Mouse (Mus musculus) frontal cortex, postnatal 36 days (tissue): ENCODE data around the gene Ceacam16.

Experiments used
- DNase-seq, 2 experiments: peaks; one replicate each; pipeline ENCODE4 v3.0.0; 2022; ENCODE audit warnings: low spot score in 2 of 2

Ceacam16 gene

DNA sequence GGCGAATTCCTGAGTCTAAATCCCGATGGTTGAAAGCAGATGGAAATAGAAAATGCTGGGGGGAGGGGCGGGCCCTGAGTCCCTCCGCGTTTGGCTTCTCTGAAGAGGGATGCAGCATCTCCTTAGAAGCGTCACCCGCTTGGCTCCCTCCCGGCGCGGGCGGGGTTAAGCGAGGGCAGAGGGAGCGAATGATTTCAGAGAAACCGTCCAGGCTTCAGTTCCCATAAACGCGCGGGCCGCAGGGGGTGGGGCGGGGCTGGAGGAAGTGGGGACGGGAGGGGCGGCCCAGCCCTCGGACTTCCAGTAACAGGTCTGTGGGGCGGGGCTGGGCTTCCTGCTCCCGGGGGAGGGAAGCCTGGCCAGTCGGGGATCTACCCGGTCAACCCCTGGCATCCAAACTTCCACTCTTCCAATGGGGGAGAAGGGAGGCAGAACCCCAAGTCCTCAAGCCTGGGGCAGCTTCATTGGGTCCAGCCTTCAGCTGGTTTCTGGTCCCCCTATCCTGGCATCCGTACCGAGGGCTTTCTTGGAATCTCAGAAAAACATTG is 44.8 kb downstream of the Ceacam16 start:
- DNase-seq = peak; percentile 25 to 34

DNA sequence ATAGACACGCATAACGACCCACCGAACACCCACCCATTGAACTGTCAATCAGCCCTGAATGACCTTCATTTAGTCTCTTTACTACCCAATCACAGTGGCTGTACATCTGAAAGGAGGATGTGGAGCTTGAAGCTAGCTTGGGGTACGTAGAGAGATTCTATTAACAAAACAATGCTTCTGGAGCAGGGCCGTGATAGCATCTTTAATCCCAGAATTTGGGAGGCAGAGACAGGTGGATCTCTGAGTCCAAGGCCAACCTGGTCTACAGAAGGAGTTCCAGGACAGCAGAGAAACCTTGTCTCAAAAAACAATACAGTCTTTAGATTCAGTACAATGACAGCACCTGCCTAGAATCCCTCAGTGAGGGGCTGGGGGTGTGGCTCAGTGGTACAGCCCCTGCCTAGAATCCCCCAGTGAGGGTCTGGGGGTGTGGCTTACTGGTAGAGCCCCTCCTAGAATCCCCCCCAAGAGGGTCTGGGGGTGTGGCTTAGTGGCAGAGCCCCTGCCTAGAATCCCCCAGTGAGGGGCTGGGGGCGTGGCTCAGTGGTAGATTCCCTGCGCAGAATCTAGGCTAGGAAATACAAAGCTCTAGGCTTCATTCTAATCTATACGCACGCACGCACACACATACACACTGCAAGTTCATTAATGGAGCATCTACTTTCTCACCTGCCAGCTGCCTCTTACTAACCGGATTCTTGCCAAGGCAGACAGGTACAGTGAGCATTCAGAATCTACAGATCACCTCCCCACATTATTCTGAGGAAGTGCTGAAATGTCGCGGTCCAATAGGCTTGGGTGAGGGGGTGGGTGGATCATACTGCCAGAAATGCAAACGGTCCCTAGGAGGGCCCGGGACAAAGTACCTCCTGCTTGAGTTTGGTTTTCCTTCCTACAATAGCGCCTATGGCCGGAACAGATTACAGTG is 45.5 kb downstream of the Ceacam16 start:
- DNase-seq = no peak

DNA sequence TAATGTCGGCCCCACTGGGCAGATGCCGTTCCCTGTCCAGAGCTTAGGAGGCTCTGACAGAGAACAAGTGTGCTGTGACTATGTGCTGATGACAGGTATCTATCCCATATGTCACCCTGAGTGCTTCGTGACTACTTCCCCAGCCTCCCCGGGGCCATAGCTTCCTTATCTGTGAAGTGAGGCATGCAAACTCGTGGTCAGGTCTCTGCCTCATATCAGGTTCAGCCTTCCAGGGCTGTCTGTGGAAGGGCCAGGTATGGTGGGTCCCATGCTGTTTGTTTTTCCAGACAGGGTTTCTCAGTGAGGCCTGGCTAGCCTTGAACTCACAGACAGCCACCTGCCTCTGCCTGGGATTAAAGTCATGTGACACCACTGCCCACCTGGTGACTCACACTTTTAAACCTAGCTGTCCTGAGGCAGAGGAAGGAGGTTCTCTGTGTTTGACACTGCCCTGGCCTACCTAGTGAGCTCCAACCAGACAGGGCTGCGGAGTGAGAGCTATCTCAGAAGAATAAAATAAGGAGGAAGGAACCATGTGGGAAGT is 47.4 kb downstream of the Ceacam16 start:
- no peak for DNase-seq

DNA sequence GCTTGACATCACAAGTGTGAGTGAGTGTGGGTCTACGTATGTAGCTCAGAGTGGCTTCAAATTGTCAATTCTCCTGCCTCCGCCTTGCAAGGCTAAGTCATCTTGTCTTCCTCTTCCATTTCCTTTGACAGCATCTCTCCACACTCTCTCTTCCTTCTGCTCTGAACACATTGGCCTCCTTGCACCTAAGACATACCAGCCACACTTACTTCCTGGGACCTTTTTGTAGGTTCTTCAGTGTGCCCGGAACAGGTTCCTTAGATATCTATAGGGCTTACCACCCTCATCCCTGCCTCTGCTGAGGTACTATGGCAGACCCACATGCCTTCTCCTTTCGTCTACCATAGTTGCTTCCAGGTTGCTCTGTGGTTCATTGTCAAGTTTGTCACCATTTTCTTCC is 47.9 kb downstream of the Ceacam16 start:
- DNase-seq = no peak

DNA sequence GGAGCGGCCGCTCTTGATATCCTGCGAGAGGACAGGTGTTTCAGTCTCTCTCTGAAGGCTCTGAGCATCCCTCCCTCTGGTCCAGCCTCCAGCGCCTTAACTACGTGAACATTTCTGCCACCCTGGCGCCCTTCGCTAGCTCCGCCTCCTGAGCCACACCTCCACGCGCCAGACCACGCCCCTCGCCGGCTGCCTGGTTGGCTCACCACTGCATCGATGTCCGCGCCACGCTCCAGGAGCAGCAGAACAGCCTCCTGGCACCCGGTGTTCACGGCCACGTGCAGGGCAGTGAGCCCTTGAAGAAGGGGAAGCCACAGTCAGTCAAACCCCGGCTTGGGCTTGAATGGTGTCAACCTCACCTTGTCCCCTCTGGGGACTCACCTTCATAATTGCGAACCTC is 50.0 kb downstream of the Ceacam16 start:
- DNase-seq = no peak

DNA sequence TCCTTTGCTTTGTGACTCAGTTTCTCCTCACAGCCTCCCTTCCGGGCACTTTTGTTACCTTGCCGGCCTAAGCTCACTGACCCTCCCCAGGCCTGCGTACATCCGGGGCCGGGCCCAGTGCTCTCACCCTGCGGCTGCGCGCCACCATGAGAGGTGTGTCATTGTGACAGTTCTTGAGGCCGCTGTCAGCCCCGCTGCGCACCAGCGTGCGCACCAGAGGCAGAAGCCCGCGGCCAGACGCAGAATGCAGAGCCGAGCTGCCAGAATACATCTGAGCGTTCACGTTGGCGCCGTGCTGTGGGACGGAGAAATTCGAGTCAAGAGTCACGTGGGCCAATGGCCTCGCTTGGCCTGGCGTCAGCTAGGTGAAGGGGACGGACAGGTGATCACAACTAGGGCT is 51.7 kb downstream of the Ceacam16 start:
- no peak for DNase-seq

DNA sequence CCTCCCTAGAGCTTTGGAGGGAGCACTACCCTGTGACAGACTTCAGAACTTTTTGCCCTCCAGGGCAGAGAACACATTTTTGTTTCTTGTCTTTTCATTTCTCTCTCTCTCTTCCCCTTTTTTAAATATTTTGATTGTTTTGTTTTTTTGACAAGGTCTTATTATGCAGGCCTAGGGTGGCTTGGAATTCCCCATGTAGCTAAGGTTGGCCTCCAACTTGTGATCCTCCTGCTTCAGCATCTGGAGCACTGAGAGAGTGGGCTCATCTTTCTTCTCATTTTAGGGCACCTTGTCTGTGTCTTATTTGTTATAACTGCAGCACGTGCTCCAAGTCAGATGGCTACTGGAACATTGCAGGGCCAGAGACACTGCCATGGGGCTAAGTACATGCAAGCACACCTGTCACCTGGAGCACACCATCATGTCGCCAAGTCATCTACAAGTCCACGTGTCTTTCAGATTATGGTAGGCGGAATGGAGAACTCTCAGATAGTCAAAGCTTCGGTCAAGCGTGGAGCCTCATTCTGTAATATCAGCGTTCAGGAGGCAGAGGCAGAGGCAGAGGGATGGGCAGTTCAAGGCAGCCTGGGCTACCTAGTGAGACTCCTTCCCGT is 54.6 kb downstream of the Ceacam16 start:
- DNase-seq = no peak

DNA sequence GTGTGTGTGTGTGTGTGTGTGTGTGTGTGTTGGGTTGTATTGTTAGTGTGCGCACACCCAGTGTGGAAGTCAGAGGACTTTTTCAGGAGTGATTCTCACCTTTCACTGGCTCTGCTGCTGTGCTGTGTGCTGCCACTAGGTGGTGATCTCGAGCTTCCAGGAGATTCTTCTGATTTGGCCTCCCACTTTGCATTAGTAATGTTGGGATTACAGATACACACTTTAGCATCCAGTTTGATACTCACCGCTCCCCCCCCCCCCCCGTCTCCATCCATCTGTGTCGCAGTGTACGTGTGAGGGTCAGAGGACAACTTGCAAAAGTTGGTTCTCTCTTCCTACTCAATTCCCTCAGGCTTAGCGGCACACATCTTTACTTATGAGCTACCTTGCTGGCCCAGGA is 58.1 kb downstream of the Ceacam16 start:
- peak; percentile 74 to 75 for DNase-seq
